Mouse (Mus musculus) skeletal muscle tissue, adult 2 months (tissue): ENCODE measurements around the gene Mon2.
"Not testable (repeated sequence)": the region's sequence is repeated elsewhere in the genome, so short reads cannot be mapped to it uniquely, and the experiment has no call there.

Experiments
- DNase-seq: peaks from one replicate; pipeline ENCODE4 v3.0.0-alpha.2; 2012; ENCODE audit warnings: low read depth, low spot score

Gene Mon2

DNA sequence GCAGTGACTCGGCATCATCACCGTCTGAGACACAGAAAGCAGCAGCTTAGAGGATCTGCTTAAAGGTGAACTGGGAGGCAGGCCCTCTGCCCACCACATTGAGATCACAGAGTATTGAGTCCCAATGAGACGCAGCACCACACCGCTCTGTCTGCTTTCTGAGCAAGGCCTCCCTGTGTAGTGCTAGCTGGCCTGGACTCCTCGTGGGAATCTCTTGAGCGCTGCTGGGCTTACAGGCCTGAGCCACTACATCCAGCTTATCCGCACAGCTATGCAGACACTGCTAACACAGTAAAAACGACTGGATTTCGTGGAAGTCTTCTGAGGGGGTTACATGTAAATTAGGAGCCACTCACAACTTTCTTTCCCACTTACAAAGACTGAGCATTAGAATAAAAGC lies 84.7 kb downstream of the Mon2 start:
- no peak for DNase-seq

- DNase-seq, result peak; percentile 44
Observed at GRCm38 (mm10) chr10:122991053-122991452, 85.3 kb downstream of the Mon2 start.

GRCm38 (mm10) chr10:122990606-122991005 lies 85.7 kb downstream of the Mon2 start:
- no peak for DNase-seq

GRCm38 (mm10) chr10:122989916-122990315 lies 86.4 kb downstream of the Mon2 start:
- DNase-seq, result no peak

DNA sequence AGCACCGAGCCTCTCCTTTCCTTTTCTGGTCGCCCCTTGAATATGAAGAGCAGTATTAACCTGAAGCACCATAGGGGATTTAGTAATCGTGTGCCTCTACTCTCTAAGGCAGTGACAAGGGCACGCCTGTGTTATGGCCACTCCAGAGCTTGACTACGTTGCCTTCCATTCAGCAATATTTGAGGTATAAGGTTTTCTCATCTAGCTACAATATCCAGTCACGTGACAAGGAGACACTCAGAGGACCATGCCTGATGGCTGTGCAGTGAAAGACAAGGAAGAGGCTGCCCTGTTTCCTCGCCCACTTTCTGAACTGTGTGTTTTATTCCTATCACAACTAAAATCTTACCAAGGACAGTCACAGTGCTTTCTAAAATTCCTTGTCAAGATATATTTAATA lies 87.9 kb downstream of the Mon2 start:
- no peak for DNase-seq

DNA sequence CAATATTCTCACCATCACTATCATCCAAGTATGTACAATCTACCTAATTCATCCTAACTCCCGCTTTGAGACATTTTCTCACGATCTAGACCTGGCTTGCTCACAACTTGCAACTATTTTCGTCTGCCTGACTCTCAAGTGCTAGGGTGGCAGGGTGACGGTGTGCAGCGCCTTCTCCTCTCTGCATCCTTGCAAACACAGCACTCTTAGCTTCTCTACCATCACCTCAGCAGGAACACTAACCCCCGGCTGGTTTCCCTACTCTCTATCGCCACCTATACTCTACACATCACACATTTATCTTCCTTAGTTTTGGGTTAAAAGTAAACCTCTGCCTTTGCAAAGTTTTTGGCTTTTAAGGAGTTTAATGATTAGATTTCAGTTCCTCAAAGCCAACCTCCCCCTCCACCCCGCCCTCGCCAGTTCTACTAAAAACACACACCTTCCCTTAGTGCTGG lies 88.6 kb downstream of the Mon2 start:
- peak; percentile 41 for DNase-seq

DNA sequence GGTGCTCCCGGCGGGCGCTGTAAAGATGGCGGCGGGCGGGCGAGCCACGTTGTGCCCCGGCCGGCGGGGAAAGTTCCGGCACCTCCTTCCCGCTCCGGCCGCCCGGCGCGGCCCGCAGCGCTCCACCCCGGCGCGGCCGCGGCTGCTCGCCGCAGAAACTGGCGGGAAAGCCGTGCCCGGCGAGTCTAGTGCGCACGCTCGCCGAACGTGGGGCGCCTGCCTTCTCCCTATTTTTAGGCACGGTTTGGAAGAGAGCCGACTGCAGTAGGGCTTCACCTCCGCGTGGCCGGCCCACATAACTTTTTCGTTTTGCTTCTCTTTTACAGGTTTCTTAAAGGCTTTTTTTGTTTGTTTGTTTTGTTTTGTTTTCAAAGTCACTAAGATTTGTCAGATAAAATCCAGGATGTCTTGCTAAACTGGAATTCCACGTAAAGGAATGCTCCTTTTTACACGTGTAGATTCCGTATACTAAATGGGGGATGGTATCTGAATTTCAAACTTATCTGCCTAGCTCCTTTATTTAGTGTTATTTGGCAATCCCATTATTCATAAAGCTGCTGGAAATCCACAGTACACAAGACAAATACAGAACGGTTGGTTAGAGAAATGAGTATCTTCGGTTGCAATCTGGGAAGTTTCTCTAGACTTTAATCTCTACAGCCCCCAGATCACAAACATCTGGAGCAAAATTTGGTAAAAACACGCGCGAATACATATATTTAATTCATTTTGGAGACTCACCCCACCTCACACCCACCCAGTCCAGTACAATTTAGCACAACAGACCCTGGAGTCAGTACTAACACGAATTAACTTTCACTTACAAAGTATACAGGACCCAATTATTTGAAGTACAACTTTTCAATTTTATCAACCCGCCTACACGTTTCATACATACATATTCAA lies 89.7 kb downstream of the Mon2 start:
- DNase-seq, result peak; percentile 82

DNA sequence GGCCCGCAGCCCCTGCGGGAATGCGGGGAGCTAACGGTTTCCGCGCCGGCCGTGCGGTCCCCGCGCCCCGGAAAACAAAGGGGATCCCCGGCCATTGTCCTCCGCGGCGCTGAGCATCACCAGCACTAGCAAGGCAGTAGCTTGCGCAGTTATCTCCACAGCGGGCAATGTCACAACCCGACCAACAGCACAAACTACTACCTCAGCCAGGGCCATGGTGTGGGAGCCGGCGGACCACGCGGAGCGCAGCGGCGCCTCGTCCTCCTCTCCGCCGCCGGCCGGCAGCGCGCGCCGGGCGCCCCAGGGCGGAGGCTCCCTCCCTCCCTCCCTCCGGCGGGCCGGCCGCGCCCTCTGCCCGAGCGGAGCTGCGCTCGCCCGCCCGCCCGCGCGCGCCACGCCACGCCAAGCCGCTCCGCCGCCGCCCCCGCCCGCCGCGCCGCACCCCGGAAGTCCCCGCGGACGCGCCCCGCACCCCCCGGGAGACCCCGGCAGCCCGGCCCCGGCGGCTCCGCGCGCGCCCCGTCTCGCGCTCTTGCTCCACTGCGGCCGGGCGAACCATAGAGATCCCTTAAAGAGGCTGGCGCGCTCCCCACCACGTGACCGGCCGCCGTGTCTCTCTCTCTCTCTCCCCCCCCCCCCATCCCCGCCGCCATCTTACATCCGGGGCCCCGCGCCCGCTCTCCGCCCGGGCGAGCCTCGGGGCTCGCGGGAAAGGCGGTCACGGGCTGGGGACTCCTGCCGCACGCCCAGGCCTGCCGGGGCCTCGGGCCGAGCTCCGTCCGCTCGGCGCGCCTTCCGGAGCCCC lies 90.6 kb downstream of the Mon2 start:
- peak; percentile 78 for DNase-seq

DNA sequence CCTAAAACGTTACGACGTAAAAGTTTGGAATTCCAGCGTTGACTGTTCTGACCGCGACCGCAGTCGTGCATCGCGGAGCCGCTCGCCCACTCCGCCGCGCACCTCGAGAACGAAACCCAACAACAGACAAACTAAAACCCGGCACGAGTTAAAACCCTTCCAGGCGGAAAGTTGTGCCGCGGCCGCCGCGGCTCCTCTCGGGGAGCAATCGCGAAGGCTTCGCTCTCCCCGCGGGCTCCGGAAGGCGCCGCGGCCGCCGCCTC lies 91.1 kb downstream of the Mon2 start:
- no peak for DNase-seq

GRCm38 (mm10) chr10:122984531-122985251 lies 91.6 kb downstream of the Mon2 start:
- DNase-seq, result no peak

DNA sequence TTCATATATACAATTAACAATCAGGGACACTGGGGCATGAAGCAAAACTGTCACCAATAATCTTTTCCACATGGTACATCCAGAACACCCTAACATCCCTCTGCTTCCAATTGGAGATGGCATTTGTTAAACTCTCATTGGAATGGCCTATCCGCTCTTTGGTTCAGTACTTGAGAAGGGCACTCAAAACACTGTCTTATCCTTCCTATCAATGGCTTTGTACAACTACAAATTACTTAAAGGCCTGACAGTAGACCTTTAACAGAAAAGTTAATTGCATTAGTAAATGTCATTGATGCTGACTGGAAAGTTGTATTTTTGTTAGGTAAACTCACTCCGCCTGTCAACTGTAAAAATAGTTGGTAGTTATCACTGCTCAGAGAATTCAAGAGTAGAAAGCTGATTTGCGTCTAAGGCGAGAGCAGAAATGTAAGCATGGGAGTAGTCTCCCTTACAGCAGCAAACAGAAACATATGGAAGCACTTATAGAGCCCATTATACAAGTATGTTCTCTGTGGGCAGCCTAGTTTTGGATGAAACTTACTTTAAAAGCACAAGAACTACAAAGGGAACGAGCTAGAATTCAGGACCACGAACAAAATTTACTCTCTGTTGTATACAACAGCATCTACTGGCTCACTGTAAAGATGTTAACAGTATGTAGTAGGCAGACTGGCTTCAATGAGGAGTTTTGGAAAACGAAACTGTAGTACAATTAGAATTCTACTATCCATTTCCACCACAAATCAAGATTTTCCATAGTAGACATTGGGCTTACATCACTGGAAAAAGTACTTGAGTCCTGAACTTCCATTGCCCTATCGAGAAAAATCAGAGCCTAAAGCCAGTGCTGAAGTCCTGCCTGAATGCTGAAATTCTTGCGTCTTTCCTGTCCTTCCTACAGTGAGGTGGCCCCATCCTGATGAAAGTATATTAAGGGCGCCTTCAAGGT lies 92.5 kb downstream of the Mon2 start:
- no peak for DNase-seq

- no peak for DNase-seq
Observed at GRCm38 (mm10) chr10:122982909-122983578, 93.3 kb downstream of the Mon2 start.

- DNase-seq, result no peak
Observed at GRCm38 (mm10) chr10:122980123-122980522, 96.2 kb downstream of the Mon2 start.

DNA sequence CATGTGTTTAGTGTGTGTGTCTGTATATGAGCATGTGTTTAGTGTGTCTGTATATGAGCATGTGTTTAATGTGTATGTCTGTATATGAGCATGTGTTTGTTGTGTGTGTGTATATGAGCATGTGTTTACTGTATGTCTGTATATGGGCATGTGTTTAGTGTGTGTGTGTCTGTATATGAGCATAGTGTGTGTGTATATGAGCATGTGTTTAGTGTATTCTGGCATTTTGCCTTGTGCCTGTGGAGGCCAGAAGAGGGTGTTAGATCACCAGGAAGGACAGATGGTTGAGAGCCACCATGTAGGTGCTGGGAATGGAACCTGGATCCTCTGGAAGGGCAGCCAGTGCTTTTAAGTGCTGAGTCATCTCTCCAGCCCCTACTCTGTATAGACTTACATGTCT lies 96.9 kb downstream of the Mon2 start:
- no peak for DNase-seq

DNA sequence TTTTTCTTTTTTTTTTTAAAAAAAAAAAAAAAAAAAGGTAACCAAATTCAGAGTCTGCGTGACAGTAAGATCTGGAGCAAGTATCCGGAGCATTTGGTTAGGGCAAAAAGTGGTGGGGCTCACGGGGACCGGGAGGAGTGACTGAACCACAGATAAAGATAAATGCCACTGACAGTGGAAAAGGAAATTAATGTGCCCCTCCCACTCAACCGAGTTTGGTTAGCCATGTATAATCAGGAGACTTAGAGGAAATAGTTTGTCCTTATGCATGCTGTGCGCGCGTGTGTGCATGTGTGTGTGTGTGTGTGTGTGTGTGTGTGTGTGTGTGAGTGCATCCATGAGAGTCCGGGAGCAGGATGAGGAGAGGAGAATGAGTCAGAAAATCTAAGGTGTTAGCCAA lies 100.3 kb downstream of the Mon2 start:
- no peak for DNase-seq

GRCm38 (mm10) chr10:122973241-122973640 lies 103.1 kb downstream of the Mon2 start:
- no peak for DNase-seq

- no peak for DNase-seq
Observed at GRCm38 (mm10) chr10:122970188-122970587, 106.1 kb downstream of the Mon2 start.

GRCm38 (mm10) chr10:122966421-122966820 lies 109.9 kb downstream of the Mon2 start:
- no peak for DNase-seq

GRCm38 (mm10) chr10:122965650-122966049 lies 110.7 kb downstream of the Mon2 start:
- not testable (repeated sequence) for DNase-seq

DNA sequence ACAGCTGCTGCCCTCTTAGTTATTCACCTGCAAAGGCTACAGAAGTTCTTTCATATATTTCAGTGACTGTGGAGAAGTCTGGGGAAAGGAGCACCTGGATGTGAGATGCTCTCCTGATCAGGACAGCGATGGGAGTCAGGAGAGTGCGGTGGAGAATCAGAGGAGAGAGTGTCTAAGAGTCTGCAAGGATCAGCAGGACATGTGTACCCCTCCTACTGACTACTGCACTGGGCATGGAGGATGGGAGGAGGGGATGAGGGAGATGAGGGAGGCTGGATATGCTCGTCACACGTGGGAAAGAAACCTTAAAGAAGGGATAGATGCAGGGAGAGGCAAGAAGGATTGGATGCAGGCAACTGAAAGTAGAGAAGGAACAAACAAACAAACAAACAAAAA lies 112.1 kb downstream of the Mon2 start:
- no peak for DNase-seq
